Mouse (Mus musculus): ENCODE data around the gene Add2.

DNA sequence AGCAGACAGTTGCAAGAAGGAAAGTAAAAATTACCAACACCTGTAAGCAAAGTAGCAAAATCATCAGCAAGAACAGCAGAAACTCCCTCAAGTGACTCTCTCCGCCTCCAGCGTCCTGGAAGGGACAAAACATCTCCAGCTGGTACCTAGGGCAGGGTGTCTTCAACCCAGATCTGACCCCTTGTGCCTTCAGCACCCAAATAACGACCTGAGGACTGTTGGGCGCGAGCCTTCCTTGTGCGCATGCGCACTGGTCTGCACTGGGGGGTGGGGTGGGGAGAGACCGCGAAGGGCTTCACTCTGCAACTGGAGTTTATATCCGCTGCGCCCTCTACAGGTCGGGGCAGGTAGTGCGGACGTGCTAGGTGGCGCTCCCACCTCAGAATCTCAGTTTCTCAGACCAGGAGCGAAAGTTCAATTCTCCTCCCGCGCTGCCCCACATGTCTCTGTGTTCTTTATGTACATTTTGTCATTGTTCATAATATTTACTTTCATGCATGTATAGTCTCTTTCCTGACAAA lies 25.0 kb upstream of the Add2 start:
- TF ChIP-seq POLR2A (IDR thresholded peaks at IDR 0.05; ENCODE audit: extremely low read depth, insufficient read depth, low read length) (no peak), CTCF (IDR thresholded peaks at IDR 0.05; ENCODE audit: extremely low read depth, insufficient read depth, low read length) (peak; percentile 22; the same call in 1 of the 2 replicates)

All from cortical plate, adult 2 months (tissue).